Mouse (Mus musculus): ENCODE data around the gene Fga.

GRCm38 (mm10) chr3:82980818-82981217, 45.1 kb upstream of the Fga start:
- TF ChIP-seq CTCF (IDR thresholded peaks at IDR 0.05; ENCODE audit: low read depth) (no peak), EP300 (IDR thresholded peaks at IDR 0.05; ENCODE audit: low read depth) (no peak)

Measured in liver, embryonic 14.5 days (tissue).